Mouse (Mus musculus): ENCODE measurements at regions not wholly inside any gene's neighbourhood (a gene's known extent, or its start where the extent isn't known, plus 50 kb on each side); places are given as distances from the start of the nearest gene placed in this dataset.
A peak's percentile ranks its signal among the peaks of the same experiment; 100 is the strongest.

- Histone ChIP-seq H3K9ac (ENCODE audit: low read depth, low read length) (no peak overlapping the region), H3K9me3 (replicated peaks; ENCODE audit: control insufficient read depth, low read length) (no peaks in the 10 kb centered on the region), H3K4me2 (no peak overlapping the region), H3K36me3 (ENCODE audit: control insufficient read depth, insufficient read depth, low read length) (no peaks in the 10 kb centered on the region), H3K4me3 (ENCODE audit: low read depth, low read length) (no peak overlapping the region), H3K27ac (ENCODE audit: low read depth, low read length) (no peak overlapping the region), H3K4me1 (ENCODE audit: control insufficient read depth, insufficient read depth, low read length) (peaks cover 12% of the 10 kb centered on the region), H3K27me3 (ENCODE audit: control insufficient read depth, insufficient read depth, low read length) (no peaks in the 10 kb centered on the region)
- 0 out of 2 replicates have a peak, but pooled peaks have one; percentile 46 for ATAC-seq (replicated peaks; ENCODE audit: insufficient number of reproducible peaks, low FRiP score, low TSS enrichment)
- 35% methylated on average over 2 of the region's 2 CpGs for WGBS (ENCODE audit: insufficient replicate concordance)
Measured at GRCm38 (mm10) chr6:148548138-148548778, 104.1 kb upstream of the Tmtc1 start.

GRCm38 (mm10) chr6:148543047-148543446, 98.9 kb upstream of the Tmtc1 start:
- no peaks in the 10 kb centered on the region for H3K36me3 ChIP-seq (ENCODE audit: control insufficient read depth, insufficient read depth, low read length)
- no peak overlapping the region for H3K9ac ChIP-seq (ENCODE audit: low read depth, low read length)
- 67% methylated on average over 3 of the region's 3 CpGs for WGBS (ENCODE audit: insufficient replicate concordance)
- H3K4me3 ChIP-seq (ENCODE audit: low read depth, low read length), result no peak overlapping the region
- no peak overlapping the region for H3K27ac ChIP-seq (ENCODE audit: low read depth, low read length)
- no peak overlapping the region for H3K4me2 ChIP-seq
- no peaks in the 10 kb centered on the region for H3K9me3 ChIP-seq (replicated peaks; ENCODE audit: control insufficient read depth, low read length)
- no peaks in the 10 kb centered on the region for H3K27me3 ChIP-seq (ENCODE audit: control insufficient read depth, insufficient read depth, low read length)
- no peak for ATAC-seq (replicated peaks; ENCODE audit: insufficient number of reproducible peaks, low FRiP score, low TSS enrichment)
- peaks cover 3% of the 10 kb centered on the region for H3K4me1 ChIP-seq (ENCODE audit: control insufficient read depth, insufficient read depth, low read length)

GRCm38 (mm10) chr6:148541981-148542380, 97.8 kb upstream of the Tmtc1 start:
- H3K9ac ChIP-seq (ENCODE audit: low read depth, low read length), result no peak overlapping the region
- no peaks in the 10 kb centered on the region for H3K9me3 ChIP-seq (replicated peaks; ENCODE audit: control insufficient read depth, low read length)
- 72% methylated on average over 2 of the region's 2 CpGs for WGBS (ENCODE audit: insufficient replicate concordance)
- ATAC-seq (replicated peaks; ENCODE audit: insufficient number of reproducible peaks, low FRiP score, low TSS enrichment), result no peak
- H3K4me1 ChIP-seq (ENCODE audit: control insufficient read depth, insufficient read depth, low read length), result peaks cover 3% of the 10 kb centered on the region; the same call in 1 of the 2 replicates
- H3K27ac ChIP-seq (ENCODE audit: low read depth, low read length), result no peak overlapping the region
- no peaks in the 10 kb centered on the region for H3K27me3 ChIP-seq (ENCODE audit: control insufficient read depth, insufficient read depth, low read length)
- no peaks in the 10 kb centered on the region for H3K36me3 ChIP-seq (ENCODE audit: control insufficient read depth, insufficient read depth, low read length)
- no peak overlapping the region for H3K4me3 ChIP-seq (ENCODE audit: low read depth, low read length)
- H3K4me2 ChIP-seq, result no peak overlapping the region

DNA sequence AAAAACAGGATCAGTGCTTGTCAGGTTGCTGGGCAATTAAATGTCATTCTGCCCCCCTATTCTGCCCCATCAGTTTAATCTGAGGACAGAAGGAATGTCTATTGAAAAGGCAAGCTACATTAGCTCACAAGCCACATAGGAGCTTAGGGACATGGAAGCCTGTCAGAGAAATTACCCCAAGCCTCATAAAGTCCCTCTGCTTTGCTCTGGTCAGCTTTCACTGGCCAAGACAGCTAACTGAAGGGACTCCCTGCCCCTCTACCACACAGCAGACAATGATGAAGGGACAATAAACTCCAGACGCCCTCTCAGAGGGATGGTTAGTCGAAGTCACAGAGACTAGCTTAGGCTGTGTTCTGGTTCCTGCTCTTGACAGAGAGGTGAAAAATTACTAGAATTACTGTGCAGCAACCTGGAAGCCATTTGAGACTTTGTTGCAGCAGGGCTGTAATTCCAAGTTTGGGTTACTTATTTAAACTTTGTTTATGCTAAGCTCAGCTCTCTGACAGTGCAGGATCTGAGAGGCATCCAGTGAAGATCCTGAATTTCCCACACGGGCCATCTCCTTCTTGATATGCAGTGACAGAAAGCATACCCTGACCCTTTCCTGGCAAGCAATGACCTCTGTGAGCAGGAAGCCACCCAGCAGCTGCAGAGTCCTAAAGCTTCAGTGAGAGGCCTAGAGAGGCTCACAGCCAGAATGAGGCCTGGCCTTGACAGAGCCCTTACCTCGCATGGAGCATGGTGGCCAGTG, 95.2 kb upstream of the Tmtc1 start:
- Histone ChIP-seq H3K36me3 (ENCODE audit: control insufficient read depth, insufficient read depth, low read length) (no peaks in the 10 kb centered on the region), H3K4me2 (no peak overlapping the region), H3K27ac (ENCODE audit: low read depth, low read length) (no peak overlapping the region), H3K27me3 (ENCODE audit: control insufficient read depth, insufficient read depth, low read length) (no peaks in the 10 kb centered on the region), H3K4me1 (ENCODE audit: control insufficient read depth, insufficient read depth, low read length) (peaks cover 3% of the 10 kb centered on the region; the same call in 1 of the 2 replicates), H3K9ac (ENCODE audit: low read depth, low read length) (no peak overlapping the region), H3K9me3 (replicated peaks; ENCODE audit: control insufficient read depth, low read length) (no peaks in the 10 kb centered on the region), H3K4me3 (ENCODE audit: low read depth, low read length) (no peak overlapping the region)
- 38% methylated on average over 4 of the region's 4 CpGs for WGBS (ENCODE audit: insufficient replicate concordance)
- ATAC-seq (replicated peaks; ENCODE audit: insufficient number of reproducible peaks, low FRiP score, low TSS enrichment), result no peak

DNA sequence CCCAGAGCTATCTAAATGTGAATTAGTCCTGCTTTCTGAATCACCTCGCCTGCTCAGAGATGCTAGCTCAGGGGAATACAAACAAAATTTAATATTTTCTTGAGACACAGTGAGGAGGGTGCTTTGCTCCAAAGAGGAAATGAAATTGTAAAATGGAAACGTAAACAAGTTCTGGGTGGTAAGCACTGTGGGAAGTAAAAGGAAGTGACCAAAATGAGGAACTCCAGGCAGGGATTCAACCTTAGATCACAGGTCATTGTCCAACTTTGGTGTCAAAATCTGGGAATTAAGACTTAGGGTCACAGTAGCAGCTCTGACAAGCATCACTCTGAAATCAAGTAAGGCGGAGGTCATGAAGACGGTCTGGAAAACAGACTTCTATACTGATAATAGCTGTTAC, 90.2 kb upstream of the Tmtc1 start:
- 67% methylated on average over 4 of the region's 4 CpGs for WGBS (ENCODE audit: insufficient replicate concordance)
- Histone ChIP-seq H3K4me3 (ENCODE audit: low read depth, low read length) (no peak overlapping the region), H3K4me2 (no peak overlapping the region), H3K27ac (ENCODE audit: low read depth, low read length) (no peak overlapping the region), H3K9ac (ENCODE audit: low read depth, low read length) (no peak overlapping the region), H3K36me3 (ENCODE audit: control insufficient read depth, insufficient read depth, low read length) (no peaks in the 10 kb centered on the region), H3K4me1 (ENCODE audit: control insufficient read depth, insufficient read depth, low read length) (no peaks in the 10 kb centered on the region), H3K9me3 (replicated peaks; ENCODE audit: control insufficient read depth, low read length) (no peaks in the 10 kb centered on the region), H3K27me3 (ENCODE audit: control insufficient read depth, insufficient read depth, low read length) (no peaks in the 10 kb centered on the region)
- no peak for ATAC-seq (replicated peaks; ENCODE audit: insufficient number of reproducible peaks, low FRiP score, low TSS enrichment)

DNA sequence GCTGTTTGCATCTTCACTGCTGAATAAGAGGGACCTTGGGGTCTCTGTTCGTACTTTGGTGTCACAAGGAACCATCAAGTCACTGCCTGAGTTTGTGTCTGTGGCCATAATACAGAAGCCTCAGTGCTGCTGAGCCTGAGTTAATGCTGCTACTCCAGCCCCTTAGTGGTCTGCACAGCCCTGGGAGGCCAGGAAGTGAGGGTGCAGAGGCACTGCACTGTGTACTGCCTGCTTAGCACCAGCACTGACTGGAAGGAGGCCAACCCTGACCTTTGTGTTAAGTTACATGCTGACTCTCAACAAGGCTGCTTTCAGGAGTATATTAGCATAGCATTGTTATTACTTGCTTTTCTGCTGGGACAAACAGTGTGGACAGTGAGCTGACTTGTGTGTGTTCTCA, 86.9 kb upstream of the Tmtc1 start:
- no peaks in the 10 kb centered on the region for H3K36me3 ChIP-seq (ENCODE audit: control insufficient read depth, insufficient read depth, low read length)
- no peak overlapping the region for H3K27ac ChIP-seq (ENCODE audit: low read depth, low read length)
- no peaks in the 10 kb centered on the region for H3K4me1 ChIP-seq (ENCODE audit: control insufficient read depth, insufficient read depth, low read length)
- no peak overlapping the region for H3K4me3 ChIP-seq (ENCODE audit: low read depth, low read length)
- no peak overlapping the region for H3K4me2 ChIP-seq
- WGBS (ENCODE audit: insufficient replicate concordance), result 76% methylated on average over 1 of the region's 1 CpGs
- H3K27me3 ChIP-seq (ENCODE audit: control insufficient read depth, insufficient read depth, low read length), result no peaks in the 10 kb centered on the region
- ATAC-seq (replicated peaks; ENCODE audit: insufficient number of reproducible peaks, low FRiP score, low TSS enrichment), result no peak
- H3K9me3 ChIP-seq (replicated peaks; ENCODE audit: control insufficient read depth, low read length), result no peaks in the 10 kb centered on the region
- H3K9ac ChIP-seq (ENCODE audit: low read depth, low read length), result no peak overlapping the region

GRCm38 (mm10) chr6:148528611-148529010, 84.4 kb upstream of the Tmtc1 start:
- Histone ChIP-seq H3K4me3 (ENCODE audit: low read depth, low read length) (no peak overlapping the region), H3K9me3 (replicated peaks; ENCODE audit: control insufficient read depth, low read length) (no peaks in the 10 kb centered on the region), H3K4me1 (ENCODE audit: control insufficient read depth, insufficient read depth, low read length) (no peaks in the 10 kb centered on the region), H3K9ac (ENCODE audit: low read depth, low read length) (no peak overlapping the region), H3K4me2 (no peak overlapping the region), H3K27ac (ENCODE audit: low read depth, low read length) (no peak overlapping the region), H3K36me3 (ENCODE audit: control insufficient read depth, insufficient read depth, low read length) (no peaks in the 10 kb centered on the region), H3K27me3 (ENCODE audit: control insufficient read depth, insufficient read depth, low read length) (no peaks in the 10 kb centered on the region)
- ATAC-seq (replicated peaks; ENCODE audit: insufficient number of reproducible peaks, low FRiP score, low TSS enrichment), result no peak
- WGBS (ENCODE audit: insufficient replicate concordance), result 84% methylated on average over 2 of the region's 2 CpGs

GRCm38 (mm10) chr6:148522893-148523292, 78.7 kb upstream of the Tmtc1 start:
- Histone ChIP-seq H3K9ac (ENCODE audit: low read depth, low read length) (no peak overlapping the region), H3K36me3 (ENCODE audit: control insufficient read depth, insufficient read depth, low read length) (no peaks in the 10 kb centered on the region), H3K4me2 (no peak overlapping the region), H3K27me3 (ENCODE audit: control insufficient read depth, insufficient read depth, low read length) (no peaks in the 10 kb centered on the region), H3K27ac (ENCODE audit: low read depth, low read length) (no peak overlapping the region), H3K4me3 (ENCODE audit: low read depth, low read length) (no peak overlapping the region), H3K4me1 (ENCODE audit: control insufficient read depth, insufficient read depth, low read length) (no peaks in the 10 kb centered on the region), H3K9me3 (replicated peaks; ENCODE audit: control insufficient read depth, low read length) (no peaks in the 10 kb centered on the region; the same call in 1 of the 2 replicates)
- 53% methylated on average over 1 of the region's 1 CpGs for WGBS (ENCODE audit: insufficient replicate concordance)
- ATAC-seq (replicated peaks; ENCODE audit: insufficient number of reproducible peaks, low FRiP score, low TSS enrichment), result no peak
